Mouse (Mus musculus): ENCODE measurements around the gene Ifitm1. TPM values are rescaled to one million over a fixed set of nuclear protein-coding genes. Genes with fewer than 3 reads are reported as not detected.

The Ifitm1 gene
- polyA plus RNA-seq, 1 experiment from 2014 or later: 9.1 TPM

GRCm38 (mm10) chr7:140951765-140952164 lies 15.3 kb upstream of the Ifitm1 start:
- Histone ChIP-seq H3K4me1 (peaks cover 27% of the 10 kb centered on the region), H3K4me2 (replicated peaks) (no peak overlapping the region), H3K9ac (no peak overlapping the region), H3K4me3 (no peak overlapping the region), H3K9me3 (replicated peaks) (no peaks in the 10 kb centered on the region), H3K27me3 (0 out of 2 replicates have a peak, but pooled peaks cover 3% of the 10 kb centered on the region), H3K27ac (no peak overlapping the region), H3K36me3 (no peaks in the 10 kb centered on the region)
- 76% methylated on average over 5 of the region's 6 CpGs for WGBS
- ATAC-seq (ENCODE audit: low FRiP score): no peak

GRCm38 (mm10) chr7:140952441-140952840 lies 14.6 kb upstream of the Ifitm1 start:
- Histone ChIP-seq H3K4me1 (peaks cover 27% of the 10 kb centered on the region), H3K36me3 (no peaks in the 10 kb centered on the region), H3K9ac (no peak overlapping the region), H3K4me2 (replicated peaks) (no peak overlapping the region), H3K4me3 (no peak overlapping the region), H3K27me3 (0 out of 2 replicates have a peak, but pooled peaks cover 3% of the 10 kb centered on the region), H3K9me3 (replicated peaks) (no peaks in the 10 kb centered on the region), H3K27ac (no peak overlapping the region)
- ATAC-seq (ENCODE audit: low FRiP score): no peak
- 84% methylated on average over 7 of the region's 7 CpGs for WGBS

GRCm38 (mm10) chr7:140953133-140953532 lies 13.9 kb upstream of the Ifitm1 start:
- Histone ChIP-seq H3K9me3 (replicated peaks) (no peaks in the 10 kb centered on the region), H3K27ac (no peak overlapping the region), H3K36me3 (no peaks in the 10 kb centered on the region), H3K4me1 (peaks cover 27% of the 10 kb centered on the region), H3K27me3 (0 out of 2 replicates have a peak, but pooled peaks cover 3% of the 10 kb centered on the region), H3K4me2 (replicated peaks) (no peak overlapping the region), H3K9ac (no peak overlapping the region), H3K4me3 (no peak overlapping the region)
- no peak for ATAC-seq (ENCODE audit: low FRiP score)
- 87% methylated on average over 11 of the region's 11 CpGs for WGBS

- peak overlapping the region; percentile 49 for H3K9ac ChIP-seq
- peaks cover 30% of the 10 kb centered on the region for H3K4me1 ChIP-seq
Measured at GRCm38 (mm10) chr7:140953800-140954732, 13.0 kb upstream of the Ifitm1 start.

GRCm38 (mm10) chr7:140954733-140955071 lies 12.3 kb upstream of the Ifitm1 start:
- H3K4me3 ChIP-seq: peak overlapping the region; percentile 39
- 12% methylated on average over 9 of the region's 9 CpGs for WGBS

More at GRCm38 (mm10) chr7:140953800-140954732, 13.0 kb upstream of the Ifitm1 start:
- Histone ChIP-seq H3K4me2 (replicated peaks) (peak overlapping the region; percentile 60), H3K36me3 (no peaks in the 10 kb centered on the region), H3K4me3 (peak overlapping the region; percentile 39), H3K27ac (no peak overlapping the region), H3K9me3 (replicated peaks) (no peaks in the 10 kb centered on the region), H3K27me3 (0 out of 2 replicates have a peak, but pooled peaks cover 3% of the 10 kb centered on the region)
- 69% methylated on average over 15 of the region's 15 CpGs for WGBS
- no peak for ATAC-seq (ENCODE audit: low FRiP score)

GRCm38 (mm10) chr7:140955342-140955741 lies 11.7 kb upstream of the Ifitm1 start:
- Histone ChIP-seq H3K4me2 (replicated peaks) (peak overlapping the region; percentile 60), H3K4me3 (peak overlapping the region; percentile 39), H3K36me3 (no peaks in the 10 kb centered on the region), H3K9ac (peak overlapping the region; percentile 49), H3K27me3 (0 out of 2 replicates have a peak, but pooled peaks cover 3% of the 10 kb centered on the region), H3K9me3 (replicated peaks) (no peaks in the 10 kb centered on the region), H3K4me1 (peaks cover 35% of the 10 kb centered on the region), H3K27ac (peak overlapping the region; percentile 52; the same call in 1 of the 2 replicates)
- peak; percentile 59 for ATAC-seq (ENCODE audit: low FRiP score)
- 18% methylated on average over 17 of the region's 17 CpGs for WGBS

More at GRCm38 (mm10) chr7:140954733-140955071, 12.3 kb upstream of the Ifitm1 start:
- no peaks in the 10 kb centered on the region for H3K36me3 ChIP-seq
- peak overlapping the region; percentile 49 for H3K9ac ChIP-seq
- no peak for ATAC-seq (ENCODE audit: low FRiP score)
- peak overlapping the region; percentile 60 for H3K4me2 ChIP-seq (replicated peaks)
- H3K9me3 ChIP-seq (replicated peaks): no peaks in the 10 kb centered on the region
- 0 out of 2 replicates have a peak, but pooled peaks cover 3% of the 10 kb centered on the region for H3K27me3 ChIP-seq
- H3K4me1 ChIP-seq: peaks cover 36% of the 10 kb centered on the region
- no peak overlapping the region for H3K27ac ChIP-seq

GRCm38 (mm10) chr7:140955758-140956555 lies 11.1 kb upstream of the Ifitm1 start, which contains the start of the genes Gm45717 and Ifitm2:
Gm45717 (minus strand) TSS chr7:140955937.
Ifitm2 (minus strand) TSS chr7:140955987.
- peak; percentile 66; the same call in 1 of the 2 replicates for ATAC-seq (ENCODE audit: low FRiP score)
- Histone ChIP-seq H3K9me3 (replicated peaks) (no peaks in the 10 kb centered on the region), H3K27ac (peak within 1 kb of the TSS; percentile 52; the same call in 1 of the 2 replicates), H3K4me1 (peaks cover 29% of the 10 kb centered on the region), H3K9ac (peak within 1 kb of the TSS; percentile 49), H3K36me3 (no peaks in the 10 kb centered on the region), H3K4me3 (peak within 1 kb of the TSS; percentile 39), H3K27me3 (0 out of 2 replicates have a peak, but pooled peaks cover 3% of the 10 kb centered on the region), H3K4me2 (replicated peaks) (peak within 1 kb of the TSS; percentile 60)
- WGBS: 24% methylated on average over 11 of the region's 11 CpGs

GRCm38 (mm10) chr7:140956556-140956869 lies 10.5 kb upstream of the Ifitm1 start:
- H3K4me3 ChIP-seq: no peak overlapping the region
- no peak overlapping the region for H3K27ac ChIP-seq
- H3K9ac ChIP-seq: no peak overlapping the region
- H3K36me3 ChIP-seq: no peaks in the 10 kb centered on the region
- no peak for ATAC-seq (ENCODE audit: low FRiP score)
- H3K27me3 ChIP-seq: 0 out of 2 replicates have a peak, but pooled peaks cover 3% of the 10 kb centered on the region
- H3K4me1 ChIP-seq: peaks cover 24% of the 10 kb centered on the region
- no peaks in the 10 kb centered on the region for H3K9me3 ChIP-seq (replicated peaks)
- H3K4me2 ChIP-seq (replicated peaks): peak overlapping the region; percentile 60; the same call in 1 of the 2 replicates
- 56% methylated on average over 6 of the region's 6 CpGs for WGBS

- Histone ChIP-seq H3K9ac (no peak overlapping the region), H3K9me3 (replicated peaks) (no peaks in the 10 kb centered on the region), H3K4me3 (no peak overlapping the region), H3K27ac (no peak overlapping the region), H3K27me3 (0 out of 2 replicates have a peak, but pooled peaks cover 3% of the 10 kb centered on the region), H3K4me2 (replicated peaks) (no peak overlapping the region), H3K4me1 (peaks cover 18% of the 10 kb centered on the region), H3K36me3 (no peaks in the 10 kb centered on the region)
- ATAC-seq (ENCODE audit: low FRiP score): no peak
- 7% methylated on average over 9 of the region's 9 CpGs for WGBS
Measured at GRCm38 (mm10) chr7:140959181-140959901, 7.7 kb upstream of the Ifitm1 start.

- no peaks in the 10 kb centered on the region for H3K36me3 ChIP-seq
- H3K4me3 ChIP-seq: no peak overlapping the region
- H3K9ac ChIP-seq: no peak overlapping the region
- no peak for ATAC-seq (ENCODE audit: low FRiP score)
- 61% methylated on average over 5 of the region's 5 CpGs for WGBS
- peaks cover 12% of the 10 kb centered on the region for H3K4me1 ChIP-seq
- H3K9me3 ChIP-seq (replicated peaks): no peaks in the 10 kb centered on the region
- H3K4me2 ChIP-seq (replicated peaks): no peak overlapping the region
- H3K27ac ChIP-seq: no peak overlapping the region
- H3K27me3 ChIP-seq: 0 out of 2 replicates have a peak, but pooled peaks cover 3% of the 10 kb centered on the region
Measured at GRCm38 (mm10) chr7:140960026-140960425, 7.0 kb upstream of the Ifitm1 start.

- Histone ChIP-seq H3K4me3 (no peak overlapping the region), H3K9me3 (replicated peaks) (no peaks in the 10 kb centered on the region), H3K27ac (no peak overlapping the region), H3K4me2 (replicated peaks) (no peak overlapping the region), H3K36me3 (no peaks in the 10 kb centered on the region), H3K9ac (no peak overlapping the region), H3K4me1 (peaks cover 8% of the 10 kb centered on the region; the same call in 1 of the 2 replicates), H3K27me3 (0 out of 2 replicates have a peak, but pooled peaks cover under 1% of the 10 kb centered on the region)
- no peak for ATAC-seq (ENCODE audit: low FRiP score)
- 50% methylated on average over 2 of the region's 2 CpGs for WGBS
Measured at GRCm38 (mm10) chr7:140961416-140961815, 5.6 kb upstream of the Ifitm1 start.
